ENCODE assay signal across 8 mouse cellular contexts in genomic region chr8:83716563-83716962, GRCm38 (mm10). TPM values are rescaled to one million over a fixed set of nuclear protein-coding genes. Genes with fewer than 3 reads are reported as not detected.
DNase-seq lines count a peak whose midpoint lies in the region; ATAC-seq lines count a peak whose summit lies in the region.

No protein-coding gene starts in this region.

- H3K9ac ChIP-seq in kidney, embryonic 14.5 days (ENCODE audit: low read depth, low read length) = peak overlapping the region; percentile 86; the same call in 1 of the 2 replicates
- H3K9ac ChIP-seq in hindbrain, embryonic 16.5 days (ENCODE audit: low read depth, low read length) = no peak overlapping the region
- no peak overlapping the region for H3K9ac ChIP-seq in midbrain, embryonic 16.5 days (ENCODE audit: low read depth, low read length)

- peaks cover 13% of the 10 kb centered on the region for H3K4me1 ChIP-seq in kidney, embryonic 14.5 days (ENCODE audit: control insufficient read depth, insufficient read depth, low read length)
- peaks cover 16% of the 10 kb centered on the region for H3K4me1 ChIP-seq in hindbrain, embryonic 16.5 days (ENCODE audit: control insufficient read depth, insufficient read depth, low read depth, low read length)
- H3K4me1 ChIP-seq in midbrain, embryonic 16.5 days (ENCODE audit: control insufficient read depth, insufficient read depth, low read length) = peaks cover 17% of the 10 kb centered on the region

- H3K27me3 ChIP-seq in kidney, embryonic 14.5 days (ENCODE audit: control insufficient read depth, insufficient read depth, low read length) = no peaks in the 10 kb centered on the region
- H3K27me3 ChIP-seq in hindbrain, embryonic 16.5 days (replicated peaks; ENCODE audit: control insufficient read depth, insufficient read depth, low read length) = no peaks in the 10 kb centered on the region; the same call in 1 of the 2 replicates
- no peaks in the 10 kb centered on the region for H3K27me3 ChIP-seq in midbrain, embryonic 16.5 days (ENCODE audit: control insufficient read depth, insufficient read depth, low read depth, low read length)

- peak overlapping the region; percentile 82 for H3K4me3 ChIP-seq in kidney, embryonic 14.5 days (ENCODE audit: low read length)
- H3K4me3 ChIP-seq in hindbrain, embryonic 16.5 days (ENCODE audit: low read length) = peak overlapping the region; percentile 92; the same call in 1 of the 2 replicates
- peak overlapping the region; percentile 92 for H3K4me3 ChIP-seq in midbrain, embryonic 16.5 days (ENCODE audit: low read depth, low read length)

- DNase-seq in kidney, postnatal 25 days = no peak
- DNase-seq in c-Kit-negative CD71-positive TER-119-positive erythroid progenitor cells, embryonic 14.5 days (ENCODE audit: low read depth, low spot score) = peak; percentile 60
- no peak for DNase-seq in frontal cortex, postnatal 36 days (ENCODE audit: low spot score in 2 of 2)
- DNase-seq in right cerebral cortex, adult 2 months (ENCODE audit: low spot score in 2 of 2) = no peak
- DNase-seq in urinary bladder, postnatal 10 days (ENCODE audit: low spot score) = no peak

- no peak overlapping the region for H3K27ac ChIP-seq in kidney, embryonic 14.5 days (ENCODE audit: low read depth, low read length)
- H3K27ac ChIP-seq in hindbrain, embryonic 16.5 days (ENCODE audit: low read depth, low read length) = no peak overlapping the region
- no peak overlapping the region for H3K27ac ChIP-seq in midbrain, embryonic 16.5 days (ENCODE audit: low read length)

- WGBS in kidney, embryonic 14.5 days = 59% methylated on average over 2 of the region's 2 CpGs
- 79% methylated on average over 2 of the region's 2 CpGs for WGBS in hindbrain, embryonic 16.5 days
- 67% methylated on average over 2 of the region's 2 CpGs for WGBS in midbrain, embryonic 16.5 days

- ATAC-seq in kidney, embryonic 14.5 days (ENCODE audit: low FRiP score, low TSS enrichment) = no peak
- no peak for ATAC-seq in hindbrain, embryonic 16.5 days
- no peak for ATAC-seq in midbrain, embryonic 16.5 days

- no peaks in the 10 kb centered on the region for H3K9me3 ChIP-seq in kidney, embryonic 14.5 days (ENCODE audit: control insufficient read depth, low read length)
- H3K9me3 ChIP-seq in hindbrain, embryonic 16.5 days (ENCODE audit: control insufficient read depth, low read length) = no peaks in the 10 kb centered on the region
- H3K9me3 ChIP-seq in midbrain, embryonic 16.5 days (replicated peaks; ENCODE audit: control insufficient read depth, low read length, poor library complexity, severe bottlenecking) = no peaks in the 10 kb centered on the region

- peak overlapping the region; percentile 68 for H3K4me2 ChIP-seq in kidney, embryonic 14.5 days (replicated peaks; ENCODE audit: low read depth, low read length)
- H3K4me2 ChIP-seq in hindbrain, embryonic 16.5 days (ENCODE audit: low read length) = peak overlapping the region; percentile 96
- H3K4me2 ChIP-seq in midbrain, embryonic 16.5 days (ENCODE audit: low read length) = peak overlapping the region; percentile 68

- peaks cover 24% of the 10 kb centered on the region for H3K36me3 ChIP-seq in kidney, embryonic 14.5 days (ENCODE audit: control insufficient read depth, insufficient read depth, low read length)
- peaks cover 14% of the 10 kb centered on the region for H3K36me3 ChIP-seq in hindbrain, embryonic 16.5 days (ENCODE audit: control insufficient read depth, insufficient read depth, low read length)
- peaks cover 13% of the 10 kb centered on the region for H3K36me3 ChIP-seq in midbrain, embryonic 16.5 days (ENCODE audit: control insufficient read depth, insufficient read depth, low read length)

RNA-seq across cellular contexts. Expression of gene Ddx39, which starts 1.6 kb away (rescaled TPM):
- polyA plus RNA-seq in kidney, embryonic 14.5 days (2014; fragmentation: Nextera tagmentation; extraction: Ambion mirVana) = 193 and 194 TPM in 2 replicates
- polyA plus RNA-seq in hindbrain, embryonic 16.5 days (2015; fragmentation: Nextera tagmentation; extraction: Ambion mirVana) = 92.6 and 97.9 TPM in 2 replicates
- polyA plus RNA-seq in midbrain, embryonic 16.5 days (2015; fragmentation: Nextera tagmentation; extraction: Ambion mirVana) = 92.4 and 105 TPM in 2 replicates

RNA-seq across cellular contexts. Expression of gene Pkn1, which starts 17.6 kb away (rescaled TPM):
- 23.8 and 36.1 TPM in 2 replicates for polyA plus RNA-seq in kidney, embryonic 14.5 days (2014; fragmentation: Nextera tagmentation; extraction: Ambion mirVana)
- polyA plus RNA-seq in hindbrain, embryonic 16.5 days (2015; fragmentation: Nextera tagmentation; extraction: Ambion mirVana) = 21.2 and 24.6 TPM in 2 replicates
- polyA plus RNA-seq in midbrain, embryonic 16.5 days (2015; fragmentation: Nextera tagmentation; extraction: Ambion mirVana) = 27.4 and 28.7 TPM in 2 replicates

RNA-seq across cellular contexts. Expression of gene Adgre5, which starts 24.6 kb away (rescaled TPM):
- polyA plus RNA-seq in kidney, embryonic 14.5 days (2014; fragmentation: Nextera tagmentation; extraction: Ambion mirVana) = 18.6 and 30.9 TPM in 2 replicates
- 9.9 and 14.6 TPM in 2 replicates for polyA plus RNA-seq in hindbrain, embryonic 16.5 days (2015; fragmentation: Nextera tagmentation; extraction: Ambion mirVana)
- polyA plus RNA-seq in midbrain, embryonic 16.5 days (2015; fragmentation: Nextera tagmentation; extraction: Ambion mirVana) = 10.9 and 11.2 TPM in 2 replicates

RNA-seq across cellular contexts. Expression of gene Ptger1, which starts 50.1 kb away (rescaled TPM):
- polyA plus RNA-seq in kidney, embryonic 14.5 days (2014; fragmentation: Nextera tagmentation; extraction: Ambion mirVana) = 0.97 and 1.3 TPM in 2 replicates
- polyA plus RNA-seq in hindbrain, embryonic 16.5 days (2015; fragmentation: Nextera tagmentation; extraction: Ambion mirVana) = 0.61 and 0.87 TPM in 2 replicates
- 0.97 and 1.1 TPM in 2 replicates for polyA plus RNA-seq in midbrain, embryonic 16.5 days (2015; fragmentation: Nextera tagmentation; extraction: Ambion mirVana)
